Mouse (Mus musculus): Measurements from ENCODE around the gene Gm16223. TPM values are rescaled to one million over a fixed set of nuclear protein-coding genes. Genes with fewer than 3 reads are reported as not detected.

Gm16223 gene
- 0.04 TPM for polyA plus RNA-seq (2012; fragmentation: generic; extraction: Trizol)

GRCm38 (mm10) chr5:42067476-42068187 lies at the start of gene Gm16223:
TSS of gene Gm16223 (plus strand) at chr5:42067960.
- no peaks in the 10 kb centered on the region for H3K36me3 ChIP-seq (ENCODE audit: control insufficient read depth, insufficient read depth)
- no peak within 1 kb of the TSS for H3K4me3 ChIP-seq
- H3K79me2 ChIP-seq (ENCODE audit: control insufficient read depth, insufficient read depth), result no peaks in the 10 kb centered on the region
- H3K4me2 ChIP-seq (ENCODE audit: low read depth), result no peak within 1 kb of the TSS
- no peaks in the 10 kb centered on the region for H3K27me3 ChIP-seq (ENCODE audit: control insufficient read depth, insufficient read depth, insufficient read length)
- no peak within 1 kb of the TSS for H3ac ChIP-seq (ENCODE audit: control insufficient read depth, insufficient read length)
- TF ChIP-seq E2F4 (IDR thresholded peaks at IDR 0.05; ENCODE audit: insufficient read depth) (no peak), MAX (IDR thresholded peaks at IDR 0.05; ENCODE audit: low read depth) (no peak), CEBPB (IDR thresholded peaks at IDR 0.05; ENCODE audit: insufficient read depth, poor library complexity, severe bottlenecking) (no peak), TCF12 (IDR thresholded peaks at IDR 0.05; ENCODE audit: insufficient read depth, poor library complexity, severe bottlenecking) (no peak), MYOD1 (IDR thresholded peaks at IDR 0.05; ENCODE audit: control insufficient read depth in 1 of 3, insufficient read length in 2 of 3, low read depth in 2 of 3) (no peak)

GRCm38 (mm10) chr5:42022029-42022428 lies 45.7 kb upstream of the Gm16223 start:
- Histone ChIP-seq H3ac (ENCODE audit: control insufficient read depth, insufficient read length) (no peak overlapping the region), H3K27me3 (ENCODE audit: control insufficient read depth, insufficient read depth, insufficient read length) (no peaks in the 10 kb centered on the region), H3K79me2 (ENCODE audit: control insufficient read depth, insufficient read depth) (no peaks in the 10 kb centered on the region), H3K4me3 (no peak overlapping the region), H3K36me3 (ENCODE audit: control insufficient read depth, insufficient read depth) (no peaks in the 10 kb centered on the region), H3K4me2 (ENCODE audit: low read depth) (no peak overlapping the region)
- TF ChIP-seq CEBPB (IDR thresholded peaks at IDR 0.05; ENCODE audit: insufficient read depth, poor library complexity, severe bottlenecking) (no peak), POLR2AphosphoS2 (IDR thresholded peaks at IDR 0.05; ENCODE audit: insufficient read length, low read depth) (no peak), TCF3 (IDR thresholded peaks at IDR 0.05; ENCODE audit: insufficient read length, low read depth) (no peak), SRF (IDR thresholded peaks at IDR 0.05; ENCODE audit: control insufficient read depth, insufficient read length, low read depth) (no peak), MAX (IDR thresholded peaks at IDR 0.05; ENCODE audit: low read depth) (no peak), USF1 (IDR thresholded peaks at IDR 0.05; ENCODE audit: low read depth) (no peak), MYOG (IDR thresholded peaks at IDR 0.05; ENCODE audit: control insufficient read depth in 1 of 3, insufficient read depth in 1 of 3, insufficient read length in 2 of 3, low read depth in 2 of 3) (no peak), E2F4 (IDR thresholded peaks at IDR 0.05; ENCODE audit: insufficient read depth) (no peak), MYOD1 (IDR thresholded peaks at IDR 0.05; ENCODE audit: control insufficient read depth in 1 of 3, insufficient read length in 2 of 3, low read depth in 2 of 3) (no peak), REST (IDR thresholded peaks at IDR 0.05; ENCODE audit: insufficient read depth, insufficient read length) (no peak)

GRCm38 (mm10) chr5:42023521-42023920 lies 44.2 kb upstream of the Gm16223 start:
- no peaks in the 10 kb centered on the region for H3K36me3 ChIP-seq (ENCODE audit: control insufficient read depth, insufficient read depth)
- TF ChIP-seq REST (IDR thresholded peaks at IDR 0.05; ENCODE audit: insufficient read depth, insufficient read length) (no peak), USF1 (IDR thresholded peaks at IDR 0.05; ENCODE audit: low read depth) (no peak), MAX (IDR thresholded peaks at IDR 0.05; ENCODE audit: low read depth) (no peak), POLR2AphosphoS2 (IDR thresholded peaks at IDR 0.05; ENCODE audit: insufficient read length, low read depth) (no peak), TCF12 (IDR thresholded peaks at IDR 0.05; ENCODE audit: insufficient read depth, poor library complexity, severe bottlenecking) (no peak), E2F4 (IDR thresholded peaks at IDR 0.05; ENCODE audit: insufficient read depth) (no peak), SRF (IDR thresholded peaks at IDR 0.05; ENCODE audit: control insufficient read depth, insufficient read length, low read depth) (no peak), POLR2A (IDR thresholded peaks at IDR 0.05; ENCODE audit: insufficient read length, low read depth) (no peak), TCF3 (IDR thresholded peaks at IDR 0.05; ENCODE audit: insufficient read length, low read depth) (no peak)
- no peak overlapping the region for H3K4me2 ChIP-seq (ENCODE audit: low read depth)
- H3K4me3 ChIP-seq, result no peak overlapping the region
- H3ac ChIP-seq (ENCODE audit: control insufficient read depth, insufficient read length), result no peak overlapping the region
- no peaks in the 10 kb centered on the region for H3K79me2 ChIP-seq (ENCODE audit: control insufficient read depth, insufficient read depth)
- H3K27me3 ChIP-seq (ENCODE audit: control insufficient read depth, insufficient read depth, insufficient read length), result no peaks in the 10 kb centered on the region

DNA sequence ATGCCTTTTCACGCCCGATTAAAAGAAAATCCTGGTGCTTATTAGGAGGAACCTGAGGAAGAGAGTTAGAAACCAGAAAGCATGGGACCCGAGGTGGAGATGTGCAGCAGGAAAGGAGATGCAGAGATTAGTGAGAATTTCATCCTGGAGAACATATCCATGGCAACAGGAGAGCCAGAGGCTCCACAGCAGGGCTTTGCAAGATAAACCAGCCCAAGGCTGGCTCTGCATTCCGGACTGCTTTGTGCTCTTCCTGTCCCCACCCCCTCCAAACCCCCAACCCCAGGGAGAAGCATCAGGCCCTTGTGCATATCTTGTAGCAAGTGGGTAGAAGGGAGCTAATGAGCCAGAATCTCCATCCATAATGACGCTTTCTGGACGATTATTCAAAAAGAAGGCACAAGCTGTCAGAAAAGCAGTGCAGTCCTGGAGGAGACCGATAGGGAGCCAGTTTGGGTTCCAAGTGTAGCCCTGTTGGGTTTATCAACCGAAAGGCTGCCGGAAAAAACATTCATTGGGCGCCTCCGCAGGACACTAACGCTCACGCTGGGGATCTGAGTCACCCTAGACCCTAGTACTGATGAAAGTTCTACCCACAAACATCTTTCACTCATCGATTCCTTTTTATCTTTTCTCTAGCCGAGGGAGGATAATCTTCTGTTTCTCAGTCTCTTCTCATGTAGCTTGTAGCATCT lies 31.2 kb upstream of the Gm16223 start:
- Histone ChIP-seq H3K4me3 (no peak overlapping the region), H3K36me3 (ENCODE audit: control insufficient read depth, insufficient read depth) (no peaks in the 10 kb centered on the region), H3K79me2 (ENCODE audit: control insufficient read depth, insufficient read depth) (no peaks in the 10 kb centered on the region), H3K4me2 (ENCODE audit: low read depth) (no peak overlapping the region), H3ac (ENCODE audit: control insufficient read depth, insufficient read length) (no peak overlapping the region), H3K27me3 (ENCODE audit: control insufficient read depth, insufficient read depth, insufficient read length) (no peaks in the 10 kb centered on the region)
- TF ChIP-seq TCF12 (IDR thresholded peaks at IDR 0.05; ENCODE audit: insufficient read depth, poor library complexity, severe bottlenecking), result no peak
- no peak for TF ChIP-seq MYOD1 (IDR thresholded peaks at IDR 0.05; ENCODE audit: control insufficient read depth in 1 of 3, insufficient read length in 2 of 3, low read depth in 2 of 3)
- TF ChIP-seq E2F4 (IDR thresholded peaks at IDR 0.05; ENCODE audit: insufficient read depth), result no peak
- no peak for TF ChIP-seq CEBPB (IDR thresholded peaks at IDR 0.05; ENCODE audit: insufficient read depth, poor library complexity, severe bottlenecking)
- no peak for TF ChIP-seq MYOG (IDR thresholded peaks at IDR 0.05; ENCODE audit: control insufficient read depth in 1 of 3, insufficient read depth in 1 of 3, insufficient read length in 2 of 3, low read depth in 2 of 3)
- no peak for TF ChIP-seq REST (IDR thresholded peaks at IDR 0.05; ENCODE audit: insufficient read depth, insufficient read length)
- TF ChIP-seq POLR2A (IDR thresholded peaks at IDR 0.05; ENCODE audit: insufficient read length, low read depth), result no peak
- TF ChIP-seq POLR2AphosphoS2 (IDR thresholded peaks at IDR 0.05; ENCODE audit: insufficient read length, low read depth), result no peak

DNA sequence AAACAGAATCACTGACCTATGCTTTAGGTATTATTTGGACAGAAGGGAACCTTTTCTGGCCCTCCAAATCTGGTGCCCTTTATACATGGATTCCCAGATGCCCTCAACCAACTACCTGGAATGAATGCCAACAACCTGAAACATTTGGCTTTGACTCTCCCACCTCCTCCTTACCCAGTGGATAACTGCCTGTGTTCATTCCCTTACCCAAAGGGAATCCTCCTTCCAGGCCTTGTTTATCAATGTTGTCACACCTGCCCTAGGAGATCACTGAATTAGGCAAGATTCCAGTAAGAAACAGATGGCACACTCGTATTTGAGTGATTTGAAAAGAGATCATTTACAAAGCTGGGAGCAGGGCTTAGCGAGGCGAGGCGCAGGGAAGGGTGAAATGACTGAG lies 13.1 kb upstream of the Gm16223 start:
- Histone ChIP-seq H3K79me2 (ENCODE audit: control insufficient read depth, insufficient read depth) (no peaks in the 10 kb centered on the region), H3K4me3 (no peak overlapping the region), H3K4me2 (ENCODE audit: low read depth) (no peak overlapping the region), H3ac (ENCODE audit: control insufficient read depth, insufficient read length) (no peak overlapping the region), H3K36me3 (ENCODE audit: control insufficient read depth, insufficient read depth) (no peaks in the 10 kb centered on the region), H3K27me3 (ENCODE audit: control insufficient read depth, insufficient read depth, insufficient read length) (no peaks in the 10 kb centered on the region)
- TF ChIP-seq POLR2A (IDR thresholded peaks at IDR 0.05; ENCODE audit: insufficient read length, low read depth), result no peak
- no peak for TF ChIP-seq POLR2AphosphoS2 (IDR thresholded peaks at IDR 0.05; ENCODE audit: insufficient read length, low read depth)
- TF ChIP-seq MYOD1 (IDR thresholded peaks at IDR 0.05; ENCODE audit: control insufficient read depth in 1 of 3, insufficient read length in 2 of 3, low read depth in 2 of 3), result no peak
- TF ChIP-seq CEBPB (IDR thresholded peaks at IDR 0.05; ENCODE audit: insufficient read depth, poor library complexity, severe bottlenecking), result no peak
- TF ChIP-seq USF1 (IDR thresholded peaks at IDR 0.05; ENCODE audit: low read depth), result no peak
